Mouse (Mus musculus): ENCODE measurements around the gene Tcp10c. TPM values are rescaled to one million over a fixed set of nuclear protein-coding genes. Genes with fewer than 3 reads are reported as not detected.
A peak's percentile ranks its signal among the peaks of the same experiment; 100 is the strongest.
"Not testable (repeated sequence)": the region's sequence is repeated elsewhere in the genome, so short reads cannot be mapped to it uniquely, and the experiment has no call there.

Gene Tcp10c
- polyA plus RNA-seq (2014; fragmentation: Nextera tagmentation; extraction: Ambion mirVana) = 0.16 TPM in 1 of 2 replicates, not detected in the other

DNA sequence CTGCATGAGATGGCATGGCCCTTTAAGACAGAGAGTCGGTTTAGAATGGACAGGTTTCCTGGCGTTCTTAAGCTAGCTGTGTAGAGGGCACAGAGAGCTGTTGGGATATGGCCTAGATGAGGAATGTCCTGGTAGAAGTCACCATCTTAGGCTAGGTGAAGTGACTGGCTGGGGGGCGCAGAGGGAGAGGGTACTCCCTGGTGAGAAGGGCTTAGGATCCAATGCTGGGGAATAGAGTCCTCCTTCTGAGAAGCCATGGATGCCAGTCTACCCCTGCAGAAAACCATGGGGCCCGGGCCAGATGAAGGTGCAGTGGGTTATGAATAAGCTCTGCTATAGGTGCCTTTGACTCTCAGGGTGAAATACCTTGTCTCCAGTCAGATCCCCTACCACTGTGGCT, at the start of gene Tcp10c:
Gene Tcp10c (plus strand): TSS at position 52 of the 400 bp plus-strand sequence.
- peaks cover 22% of the 10 kb centered on the region for H3K9me3 ChIP-seq (ENCODE audit: control insufficient read depth, low read length)
- 85% methylated on average over 4 of the region's 4 CpGs for WGBS
- not testable (repeated sequence) for H3K9ac ChIP-seq; H3K27me3 ChIP-seq (ENCODE audit: control insufficient read depth, insufficient read depth, low read length); H3K4me3 ChIP-seq (replicated peaks; ENCODE audit: low read length); H3K27ac ChIP-seq; H3K4me1 ChIP-seq (replicated peaks; ENCODE audit: control insufficient read depth, insufficient read depth, low read length); ATAC-seq (ENCODE audit: low FRiP score); H3K4me2 ChIP-seq (replicated peaks); H3K36me3 ChIP-seq (replicated peaks; ENCODE audit: control insufficient read depth, insufficient read depth); DNase-seq (ENCODE audit: low spot score)

DNA sequence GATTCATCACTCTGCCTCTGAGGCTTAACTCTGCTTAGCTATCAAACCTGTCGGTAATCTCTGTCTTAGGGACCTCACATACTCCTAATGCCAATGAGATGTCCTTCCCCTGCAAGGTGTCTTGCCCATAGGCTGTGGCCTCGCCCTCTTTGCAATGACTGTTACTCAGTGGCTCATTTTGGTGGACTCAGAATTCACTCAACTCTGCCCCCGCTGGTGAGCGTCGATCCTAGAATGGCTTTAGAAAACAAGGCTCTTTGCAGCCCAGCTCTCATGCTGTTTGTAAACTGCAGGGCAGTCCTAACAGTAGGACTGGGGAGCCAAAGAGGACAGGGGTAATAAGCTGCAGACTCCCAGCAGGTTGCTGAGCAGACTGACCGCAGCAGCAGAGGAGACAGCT, 46.5 kb upstream of the Tcp10c start:
- not testable (repeated sequence) for H3K27ac ChIP-seq; ATAC-seq (ENCODE audit: low FRiP score); H3K4me2 ChIP-seq (replicated peaks); H3K27me3 ChIP-seq (ENCODE audit: control insufficient read depth, insufficient read depth, low read length); H3K4me3 ChIP-seq (replicated peaks; ENCODE audit: low read length); H3K36me3 ChIP-seq (replicated peaks; ENCODE audit: control insufficient read depth, insufficient read depth); H3K9ac ChIP-seq; DNase-seq (ENCODE audit: low spot score); H3K4me1 ChIP-seq (replicated peaks; ENCODE audit: control insufficient read depth, insufficient read depth, low read length)
- H3K9me3 ChIP-seq (ENCODE audit: control insufficient read depth, low read length) = peaks cover 28% of the 10 kb centered on the region
- WGBS = 79% methylated on average over 5 of the region's 6 CpGs

DNA sequence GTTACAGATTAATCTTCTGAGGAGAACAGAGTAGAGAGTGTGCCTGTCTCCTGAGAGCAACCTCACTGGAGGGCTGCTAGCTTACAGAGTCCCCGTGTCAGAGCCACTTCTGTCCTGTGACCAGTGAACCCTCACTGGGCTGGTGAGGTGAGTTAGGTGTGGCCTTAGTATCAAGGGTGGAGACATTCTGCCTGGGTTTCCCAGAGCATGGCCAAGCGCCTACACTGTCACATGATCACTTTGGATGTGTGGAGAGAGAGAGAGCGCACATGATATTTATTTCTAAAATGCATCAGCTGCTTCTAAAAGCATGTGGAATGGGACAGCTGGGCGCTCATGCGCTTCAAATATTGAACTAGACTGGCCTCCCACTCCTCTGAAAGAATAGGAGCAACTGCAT, 46.0 kb upstream of the Tcp10c start:
- H3K9ac ChIP-seq; H3K4me2 ChIP-seq (replicated peaks); H3K36me3 ChIP-seq (replicated peaks; ENCODE audit: control insufficient read depth, insufficient read depth); H3K27ac ChIP-seq; H3K4me3 ChIP-seq (replicated peaks; ENCODE audit: low read length); H3K4me1 ChIP-seq (replicated peaks; ENCODE audit: control insufficient read depth, insufficient read depth, low read length); ATAC-seq (ENCODE audit: low FRiP score); H3K27me3 ChIP-seq (ENCODE audit: control insufficient read depth, insufficient read depth, low read length): not testable (repeated sequence)
- WGBS = 84% methylated on average over 5 of the region's 5 CpGs
- peaks cover 28% of the 10 kb centered on the region for H3K9me3 ChIP-seq (ENCODE audit: control insufficient read depth, low read length)
- peak; percentile 20 for DNase-seq (ENCODE audit: low spot score)

DNA sequence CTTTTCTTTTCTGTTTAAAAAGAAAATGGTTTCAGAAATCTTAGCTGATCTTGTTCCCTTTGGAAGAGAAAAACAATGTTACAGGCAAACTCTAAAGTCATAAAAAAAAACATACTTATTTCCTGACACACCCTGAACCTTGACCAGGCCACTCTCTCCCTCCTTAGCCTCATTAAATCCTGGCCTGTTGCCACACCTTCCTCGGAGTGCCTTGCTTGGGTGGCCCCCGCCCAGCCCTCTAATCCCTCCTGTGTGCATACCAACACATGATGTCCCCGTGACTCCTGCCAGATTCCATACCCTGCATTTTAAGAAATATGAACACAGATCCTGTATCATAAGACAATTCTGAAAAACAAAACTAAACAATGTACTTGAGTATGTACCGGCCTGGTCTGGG, 45.6 kb upstream of the Tcp10c start:
- WGBS = 89% methylated on average over 4 of the region's 4 CpGs
- not testable (repeated sequence) for H3K36me3 ChIP-seq (replicated peaks; ENCODE audit: control insufficient read depth, insufficient read depth); H3K4me3 ChIP-seq (replicated peaks; ENCODE audit: low read length); H3K27me3 ChIP-seq (ENCODE audit: control insufficient read depth, insufficient read depth, low read length); H3K27ac ChIP-seq; ATAC-seq (ENCODE audit: low FRiP score); H3K9ac ChIP-seq; H3K4me2 ChIP-seq (replicated peaks); H3K4me1 ChIP-seq (replicated peaks; ENCODE audit: control insufficient read depth, insufficient read depth, low read length); DNase-seq (ENCODE audit: low spot score)
- peaks cover 28% of the 10 kb centered on the region for H3K9me3 ChIP-seq (ENCODE audit: control insufficient read depth, low read length)

DNA sequence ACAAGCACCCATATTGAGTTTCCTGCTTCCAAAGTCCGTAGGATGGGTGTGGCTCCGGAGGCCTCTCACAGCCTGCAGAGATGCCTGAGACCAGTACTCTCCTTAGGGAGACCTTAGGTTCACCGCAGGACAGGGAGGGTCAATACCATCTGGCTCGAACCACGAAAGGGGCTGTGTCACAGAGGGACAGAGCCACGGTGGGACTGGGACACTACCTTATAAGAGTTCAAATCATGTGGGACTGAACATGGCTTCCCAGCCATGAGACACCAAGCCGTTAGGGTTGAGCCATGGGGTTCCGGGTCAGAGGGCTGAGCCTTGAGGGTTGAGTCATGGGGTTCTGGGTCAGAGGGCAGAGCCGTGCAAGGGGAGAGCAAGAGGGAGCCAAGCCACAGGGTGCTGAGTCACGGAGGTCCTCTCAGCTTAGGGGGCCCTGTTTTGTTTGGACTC, 45.2 kb upstream of the Tcp10c start:
- peaks cover 28% of the 10 kb centered on the region for H3K9me3 ChIP-seq (ENCODE audit: control insufficient read depth, low read length)

DNA sequence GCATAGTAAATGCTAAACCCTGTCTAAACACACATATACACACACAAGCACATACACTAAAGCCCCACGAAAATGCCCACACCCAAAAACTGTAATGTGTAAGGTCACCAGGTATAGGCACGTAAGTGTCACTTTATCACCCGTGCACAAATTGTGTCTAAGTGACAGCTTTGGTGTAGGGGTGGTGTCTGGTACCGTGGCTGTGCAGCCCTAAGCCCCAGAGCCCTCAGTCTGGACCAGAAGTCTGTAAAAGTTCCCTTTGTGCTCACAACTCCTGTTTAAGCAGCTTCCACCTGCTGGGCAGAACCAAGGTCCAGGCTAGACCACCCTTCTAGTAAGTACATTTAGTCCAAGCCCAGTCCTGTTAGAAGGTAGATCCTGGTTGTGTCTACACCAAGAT, 24.4 kb upstream of the Tcp10c start:
- peaks cover 40% of the 10 kb centered on the region; the same call in 1 of the 2 replicates for H3K9me3 ChIP-seq (ENCODE audit: control insufficient read depth, low read length)
- WGBS = 82% methylated on average over 4 of the region's 4 CpGs
- H3K4me2 ChIP-seq (replicated peaks); H3K4me1 ChIP-seq (replicated peaks; ENCODE audit: control insufficient read depth, insufficient read depth, low read length); H3K4me3 ChIP-seq (replicated peaks; ENCODE audit: low read length); H3K27me3 ChIP-seq (ENCODE audit: control insufficient read depth, insufficient read depth, low read length); H3K9ac ChIP-seq; H3K36me3 ChIP-seq (replicated peaks; ENCODE audit: control insufficient read depth, insufficient read depth); ATAC-seq (ENCODE audit: low FRiP score); H3K27ac ChIP-seq: not testable (repeated sequence)
- peak; percentile 14 for DNase-seq (ENCODE audit: low spot score)

More for the DNA sequence above, 45.2 kb upstream of the Tcp10c start:
- not testable (repeated sequence) for H3K9ac ChIP-seq; H3K27me3 ChIP-seq (ENCODE audit: control insufficient read depth, insufficient read depth, low read length); H3K4me2 ChIP-seq (replicated peaks); DNase-seq (ENCODE audit: low spot score); H3K4me3 ChIP-seq (replicated peaks; ENCODE audit: low read length); H3K36me3 ChIP-seq (replicated peaks; ENCODE audit: control insufficient read depth, insufficient read depth); H3K4me1 ChIP-seq (replicated peaks; ENCODE audit: control insufficient read depth, insufficient read depth, low read length); H3K27ac ChIP-seq
- ATAC-seq (ENCODE audit: low FRiP score) = peak; percentile 38
- WGBS = 90% methylated on average over 10 of the region's 10 CpGs

DNA sequence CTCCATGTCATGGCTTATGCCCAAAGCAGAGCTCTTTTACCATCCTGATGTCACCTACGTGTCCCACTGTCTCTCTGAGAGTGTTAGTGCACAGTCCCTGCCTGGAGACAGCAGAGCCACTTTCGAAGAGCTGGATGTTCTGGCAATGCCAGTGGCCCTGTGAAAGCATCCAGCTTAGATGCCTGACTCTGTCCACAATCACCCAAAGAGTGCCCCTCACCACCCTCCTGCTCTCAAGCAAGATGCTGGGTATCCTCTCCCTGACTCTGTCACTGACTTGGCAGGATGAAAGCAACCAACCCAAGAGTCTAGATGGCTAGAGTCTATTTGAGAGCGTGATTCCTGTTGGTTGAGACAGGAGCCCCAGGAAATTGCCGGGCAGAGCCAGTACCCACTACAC, 23.2 kb upstream of the Tcp10c start:
- not testable (repeated sequence) for H3K4me1 ChIP-seq (replicated peaks; ENCODE audit: control insufficient read depth, insufficient read depth, low read length); H3K9ac ChIP-seq; H3K27me3 ChIP-seq (ENCODE audit: control insufficient read depth, insufficient read depth, low read length); H3K4me2 ChIP-seq (replicated peaks); H3K4me3 ChIP-seq (replicated peaks; ENCODE audit: low read length); H3K36me3 ChIP-seq (replicated peaks; ENCODE audit: control insufficient read depth, insufficient read depth); H3K27ac ChIP-seq
- peaks cover 36% of the 10 kb centered on the region; the same call in 1 of the 2 replicates for H3K9me3 ChIP-seq (ENCODE audit: control insufficient read depth, low read length)
- DNase-seq (ENCODE audit: low spot score) (peak; percentile 14), ATAC-seq (ENCODE audit: low FRiP score) (0 out of 2 replicates have a peak, but pooled peaks have one; percentile 28)
- 81% methylated on average over 3 of the region's 4 CpGs for WGBS

DNA sequence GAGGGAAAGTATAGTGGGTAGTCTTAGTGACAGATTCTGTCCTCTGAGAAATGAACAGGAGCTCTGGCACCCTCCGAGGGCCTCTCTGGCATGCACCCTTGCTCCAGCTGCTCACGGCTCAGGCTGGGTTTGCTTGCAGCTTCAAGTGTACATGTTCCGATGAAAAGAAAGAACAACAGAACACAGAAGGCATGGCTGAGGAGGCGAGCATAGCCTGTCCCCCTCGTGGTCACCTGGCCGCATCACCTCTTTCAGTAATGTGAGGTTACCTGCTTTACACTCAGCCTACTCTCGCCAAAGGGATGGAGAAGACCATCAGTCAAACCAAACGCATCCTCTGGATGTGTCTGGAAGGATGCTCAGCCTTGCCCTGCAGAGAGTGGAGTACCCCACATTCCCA, 21.9 kb upstream of the Tcp10c start:
- H3K9ac ChIP-seq; H3K4me2 ChIP-seq (replicated peaks); H3K4me1 ChIP-seq (replicated peaks; ENCODE audit: control insufficient read depth, insufficient read depth, low read length); ATAC-seq (ENCODE audit: low FRiP score); H3K27ac ChIP-seq; DNase-seq (ENCODE audit: low spot score); H3K4me3 ChIP-seq (replicated peaks; ENCODE audit: low read length); H3K36me3 ChIP-seq (replicated peaks; ENCODE audit: control insufficient read depth, insufficient read depth); H3K27me3 ChIP-seq (ENCODE audit: control insufficient read depth, insufficient read depth, low read length): not testable (repeated sequence)
- H3K9me3 ChIP-seq (ENCODE audit: control insufficient read depth, low read length) = peaks cover 42% of the 10 kb centered on the region
- 89% methylated on average over 8 of the region's 8 CpGs for WGBS

DNA sequence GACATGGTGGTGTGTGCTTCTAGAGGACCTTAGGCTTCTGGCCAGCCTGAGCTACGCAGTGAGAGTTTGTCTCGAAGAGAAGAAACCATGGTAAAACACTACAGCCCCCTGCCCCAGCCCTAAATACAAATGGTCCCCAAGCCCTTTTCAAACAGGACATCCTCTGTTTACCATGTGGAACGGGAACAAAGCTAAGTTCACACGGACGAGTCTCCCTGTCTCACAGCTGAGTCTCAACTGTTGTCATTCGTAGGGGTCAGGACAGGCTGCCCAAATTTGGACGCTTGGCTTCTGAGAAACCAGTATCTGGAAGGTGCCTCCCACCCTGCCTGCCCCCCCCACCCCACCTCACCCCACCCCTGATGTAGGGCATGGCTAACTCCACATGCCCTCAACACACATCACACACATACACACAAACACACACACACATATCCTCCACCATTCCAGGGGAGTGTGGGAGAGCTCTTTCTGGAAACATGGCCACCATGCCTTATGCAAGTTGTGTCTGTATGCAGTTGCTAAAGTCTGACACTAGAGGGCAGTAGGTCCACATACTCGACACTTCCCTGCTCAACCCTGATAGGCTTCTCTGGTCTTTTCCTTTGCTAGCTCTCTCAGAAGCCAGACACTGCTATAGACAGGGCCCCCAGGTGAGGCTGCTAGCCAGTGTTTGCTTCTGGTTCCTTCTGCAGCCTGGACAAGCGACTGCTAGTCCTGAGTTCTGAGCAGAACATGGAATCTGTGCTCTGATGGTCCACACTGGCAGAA, 17.2 kb upstream of the Tcp10c start:
- 65% methylated on average over 9 of the region's 9 CpGs for WGBS
- ATAC-seq (ENCODE audit: low FRiP score) = peak; percentile 81

More for the DNA sequence above, 17.2 kb upstream of the Tcp10c start:
- not testable (repeated sequence) for H3K27ac ChIP-seq; H3K4me2 ChIP-seq (replicated peaks); H3K4me3 ChIP-seq (replicated peaks; ENCODE audit: low read length); H3K9ac ChIP-seq; H3K4me1 ChIP-seq (replicated peaks; ENCODE audit: control insufficient read depth, insufficient read depth, low read length); H3K27me3 ChIP-seq (ENCODE audit: control insufficient read depth, insufficient read depth, low read length); H3K36me3 ChIP-seq (replicated peaks; ENCODE audit: control insufficient read depth, insufficient read depth)
- peaks cover 18% of the 10 kb centered on the region for H3K9me3 ChIP-seq (ENCODE audit: control insufficient read depth, low read length)
- peak; percentile 69 for DNase-seq (ENCODE audit: low spot score)
